Mouse (Mus musculus): ENCODE results near the gene Hbp1.

The Hbp1 gene

DNA sequence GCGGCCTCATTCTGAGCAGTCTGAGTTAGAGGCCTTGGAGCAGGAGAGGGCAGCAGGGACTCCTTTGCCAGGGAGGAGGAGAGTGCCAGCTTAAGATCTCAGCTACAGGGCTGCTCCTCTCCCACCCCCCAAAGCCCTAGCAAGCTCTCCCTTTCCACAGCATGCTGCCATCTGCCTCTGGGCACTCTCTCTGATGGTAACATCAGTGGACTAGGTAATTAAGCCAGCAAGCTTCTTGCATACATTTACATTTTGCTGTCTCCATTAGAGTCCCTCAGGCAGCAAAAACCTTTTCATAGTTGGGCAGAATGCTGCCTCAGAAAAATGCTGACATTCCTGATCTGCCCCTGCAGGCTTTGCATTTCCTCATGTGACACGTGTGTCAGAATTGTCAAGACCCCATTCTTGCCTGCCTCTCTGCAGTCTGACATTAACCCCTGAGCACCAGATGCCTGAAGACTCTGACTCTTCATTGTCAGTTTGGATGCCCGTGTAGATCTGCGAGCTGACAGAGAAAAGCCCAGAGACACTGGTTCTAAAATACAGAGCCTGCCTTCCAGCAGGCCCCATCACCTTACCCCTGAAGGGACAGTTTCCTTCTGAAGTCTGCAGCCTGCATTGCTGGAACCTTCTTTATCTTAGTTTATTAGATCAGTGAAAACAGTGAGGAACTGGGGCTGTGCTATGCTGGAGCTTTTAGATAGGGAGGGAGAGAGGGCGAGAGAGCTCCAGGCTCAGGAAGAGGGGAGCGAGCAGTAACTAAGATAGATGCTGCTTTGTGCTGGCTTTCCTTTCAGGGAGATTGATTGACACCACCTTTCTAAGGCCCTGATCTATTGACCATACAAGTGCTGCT is 44.4 kb downstream of the Hbp1 start:
- DNase-seq (ENCODE audit: low spot score) = no peak

DNA sequence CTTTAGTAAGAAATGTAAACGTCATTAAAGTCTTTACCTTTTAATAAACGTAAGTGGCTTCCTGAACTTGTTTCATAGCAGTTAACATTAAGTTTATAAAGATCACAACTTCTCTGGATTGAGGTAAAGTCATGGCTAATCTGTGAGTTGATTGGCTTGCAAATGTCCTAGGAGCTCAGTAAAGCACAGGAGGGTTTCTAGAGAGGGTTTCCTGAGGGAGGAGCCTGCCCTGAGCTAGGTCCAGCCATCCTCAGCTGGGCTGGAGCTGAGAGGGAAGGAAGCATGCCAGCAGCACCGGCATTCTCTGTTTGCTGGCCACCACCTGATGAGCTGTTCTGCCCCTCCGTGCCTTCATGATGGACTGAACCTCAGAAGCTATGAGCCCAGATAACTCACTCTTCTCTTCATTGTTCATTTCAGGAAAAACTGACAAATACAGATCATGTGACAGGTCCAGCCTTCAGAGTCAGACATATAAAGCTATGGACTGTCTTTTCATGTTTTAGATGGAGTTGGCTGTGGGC is 49.9 kb downstream of the Hbp1 start:
- no peak for DNase-seq (ENCODE audit: low spot score)

DNA sequence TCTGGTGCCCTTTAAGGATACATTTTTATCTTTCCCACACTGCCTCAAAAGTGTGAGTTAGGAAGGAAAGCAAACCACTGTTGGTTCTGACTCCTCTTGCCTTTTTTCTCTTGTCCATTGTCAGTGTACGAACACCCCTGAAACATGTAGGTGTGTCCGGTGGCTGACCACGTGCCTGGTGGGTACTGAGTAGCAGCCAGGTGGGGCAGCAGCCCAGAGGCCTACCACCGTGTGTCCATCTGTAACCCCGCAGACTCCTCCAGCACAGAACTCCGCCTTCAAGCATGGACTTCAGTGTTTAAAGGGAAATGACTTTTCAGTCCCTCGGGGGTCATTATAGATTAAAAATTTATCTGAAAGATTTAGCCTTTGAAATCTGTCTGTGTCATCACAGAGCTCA is 52.9 kb downstream of the Hbp1 start:
- DNase-seq (ENCODE audit: low spot score) = no peak

DNA sequence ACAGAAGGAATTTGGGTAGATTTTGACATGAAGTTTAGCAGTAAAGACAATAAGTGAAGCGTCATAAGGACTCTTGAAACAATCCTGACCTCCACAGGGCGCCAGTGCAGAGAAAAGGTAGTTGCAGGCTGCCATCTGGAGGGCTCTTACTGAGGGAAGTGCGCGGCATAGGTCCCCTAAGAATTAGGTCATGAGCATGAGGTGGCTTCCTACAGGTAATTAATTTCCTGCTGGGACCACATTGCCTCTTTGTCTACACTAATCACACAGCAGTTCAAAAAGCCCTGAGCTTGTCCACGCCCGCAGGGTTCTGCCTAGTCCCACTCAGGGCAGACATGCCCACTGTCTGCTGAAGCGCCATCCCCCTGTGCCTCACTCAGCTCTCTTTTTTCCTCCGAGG is 53.3 kb downstream of the Hbp1 start:
- DNase-seq (ENCODE audit: low spot score) = no peak

DNA sequence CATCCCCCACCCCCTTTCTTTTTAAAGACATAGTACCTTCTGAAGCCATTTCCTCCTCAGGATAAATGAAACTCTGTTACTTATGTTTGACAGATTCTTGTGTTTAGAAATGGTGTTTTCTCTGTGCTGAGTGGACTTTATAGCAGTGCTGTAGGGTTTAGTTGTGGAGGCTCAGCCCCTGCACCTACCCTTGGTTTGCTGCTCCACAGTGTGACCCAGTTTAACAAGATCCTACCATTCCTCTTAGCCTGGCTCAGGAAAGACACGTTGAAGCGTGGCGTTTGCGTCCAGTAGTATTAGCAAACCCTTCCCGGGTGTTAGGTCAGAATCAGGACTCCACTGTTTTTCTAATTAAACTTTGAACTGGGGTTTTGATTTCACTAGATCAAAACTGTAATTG is 54.0 kb downstream of the Hbp1 start:
- no peak for DNase-seq (ENCODE audit: low spot score)

DNA sequence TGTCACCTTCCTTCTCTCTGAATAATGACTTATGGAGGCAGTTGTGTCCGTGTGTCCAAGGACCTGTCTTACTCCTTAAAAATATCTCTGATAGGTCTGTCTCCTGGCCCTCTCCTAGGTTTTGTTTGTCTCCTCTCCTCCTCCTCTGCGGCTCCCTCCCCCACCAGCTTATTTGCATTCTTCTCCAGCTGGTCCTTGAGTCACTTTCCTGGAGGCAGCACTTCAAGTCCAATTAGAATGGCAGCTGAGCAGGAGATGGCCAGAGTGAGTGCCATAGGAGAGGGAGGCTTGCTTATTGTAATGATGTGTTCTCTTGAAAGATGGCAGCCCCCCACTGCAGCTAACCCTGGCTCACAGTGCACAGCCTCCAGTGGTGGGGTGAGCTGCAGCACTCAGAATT is 54.4 kb downstream of the Hbp1 start:
- no peak for DNase-seq (ENCODE audit: low spot score)

DNA sequence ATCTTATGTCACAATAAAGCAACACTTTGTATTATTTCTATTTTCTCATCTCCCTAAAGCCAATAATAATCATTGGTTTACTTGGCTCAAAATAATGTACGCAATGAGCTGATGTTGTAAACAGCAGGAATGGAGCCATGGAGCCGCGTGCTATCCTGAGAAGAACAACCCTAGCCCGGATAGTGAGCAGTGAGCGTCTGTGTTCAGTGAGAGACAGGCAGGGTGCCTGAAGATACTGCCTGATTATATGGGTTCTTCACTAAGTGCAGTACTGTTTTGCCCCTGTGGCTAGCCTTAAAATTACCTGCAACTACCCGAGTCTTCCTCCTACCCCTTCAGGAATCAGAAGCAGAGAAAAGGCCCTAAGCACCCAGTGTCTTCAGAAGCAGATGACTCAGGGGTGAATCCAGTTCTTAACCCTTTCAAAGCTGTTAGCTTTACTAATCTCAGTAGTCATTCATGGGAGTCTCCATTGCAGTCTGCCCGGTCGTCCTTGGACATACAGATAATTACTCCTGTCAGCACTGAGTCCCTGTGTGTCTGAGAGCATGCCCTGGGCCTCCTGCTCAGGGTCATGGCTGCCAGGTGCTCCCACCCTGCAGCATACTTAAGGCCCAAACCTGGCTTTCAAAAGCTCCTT is 55.1 kb downstream of the Hbp1 start:
- no peak for DNase-seq (ENCODE audit: low spot score)

DNA sequence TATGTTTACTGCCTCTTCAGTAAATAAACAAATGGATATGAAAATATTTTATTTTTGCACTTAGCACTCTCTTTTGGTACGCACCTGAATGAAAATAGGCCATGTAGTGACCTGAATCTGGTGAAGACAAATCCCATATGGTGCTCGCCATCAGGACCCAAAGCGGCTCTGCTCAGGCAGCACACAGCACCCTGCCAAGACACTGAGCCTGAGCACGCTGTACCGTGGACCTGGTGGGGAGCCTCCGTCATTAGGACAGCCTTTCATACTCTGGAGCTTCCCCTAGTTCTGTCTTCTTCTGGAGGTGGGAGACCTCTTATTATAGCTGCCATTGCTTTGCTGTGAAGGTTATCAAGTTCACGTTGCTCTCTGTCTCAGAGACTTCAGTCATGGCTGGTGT is 57.6 kb downstream of the Hbp1 start:
- no peak for DNase-seq (ENCODE audit: low spot score)

DNA sequence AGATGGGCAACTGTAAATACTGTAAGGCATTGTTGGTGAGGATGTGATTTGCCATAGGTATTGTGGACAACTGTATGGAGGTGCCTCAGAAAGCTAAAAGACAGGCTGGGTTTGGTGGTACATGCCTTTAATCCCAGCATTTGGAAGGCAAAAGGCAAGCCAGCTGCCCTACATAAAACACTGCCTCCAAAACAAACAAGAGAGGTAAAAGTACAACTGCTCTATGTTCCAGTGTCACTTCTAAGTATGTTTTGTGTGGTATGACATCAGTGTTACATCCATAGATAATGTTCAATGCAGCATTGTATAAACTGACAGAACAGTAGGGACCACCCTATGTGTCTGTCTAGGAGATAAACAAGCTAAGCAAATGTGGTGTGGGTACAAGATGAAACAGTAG is 58.3 kb downstream of the Hbp1 start:
- no peak for DNase-seq (ENCODE audit: low spot score)

DNA sequence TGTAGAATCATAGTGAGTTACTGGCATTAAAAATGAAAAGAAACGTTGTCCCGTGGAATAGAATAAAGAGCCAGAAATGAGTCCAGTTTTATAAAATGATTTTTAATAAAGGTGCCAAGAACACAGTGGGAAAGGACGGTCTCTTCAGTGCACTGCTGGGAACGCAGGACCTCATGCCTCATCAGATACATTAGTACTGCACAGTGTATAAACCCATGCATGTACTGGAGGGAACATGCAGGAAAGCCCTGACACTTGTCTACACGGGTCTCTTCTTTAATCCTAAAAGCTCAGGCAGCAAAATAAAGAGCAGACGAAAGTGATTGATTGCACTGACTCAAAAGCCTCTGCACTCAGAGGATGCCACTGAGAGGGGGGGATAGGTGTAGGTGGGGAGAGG is 59.6 kb downstream of the Hbp1 start:
- no peak for DNase-seq (ENCODE audit: low spot score)

DNA sequence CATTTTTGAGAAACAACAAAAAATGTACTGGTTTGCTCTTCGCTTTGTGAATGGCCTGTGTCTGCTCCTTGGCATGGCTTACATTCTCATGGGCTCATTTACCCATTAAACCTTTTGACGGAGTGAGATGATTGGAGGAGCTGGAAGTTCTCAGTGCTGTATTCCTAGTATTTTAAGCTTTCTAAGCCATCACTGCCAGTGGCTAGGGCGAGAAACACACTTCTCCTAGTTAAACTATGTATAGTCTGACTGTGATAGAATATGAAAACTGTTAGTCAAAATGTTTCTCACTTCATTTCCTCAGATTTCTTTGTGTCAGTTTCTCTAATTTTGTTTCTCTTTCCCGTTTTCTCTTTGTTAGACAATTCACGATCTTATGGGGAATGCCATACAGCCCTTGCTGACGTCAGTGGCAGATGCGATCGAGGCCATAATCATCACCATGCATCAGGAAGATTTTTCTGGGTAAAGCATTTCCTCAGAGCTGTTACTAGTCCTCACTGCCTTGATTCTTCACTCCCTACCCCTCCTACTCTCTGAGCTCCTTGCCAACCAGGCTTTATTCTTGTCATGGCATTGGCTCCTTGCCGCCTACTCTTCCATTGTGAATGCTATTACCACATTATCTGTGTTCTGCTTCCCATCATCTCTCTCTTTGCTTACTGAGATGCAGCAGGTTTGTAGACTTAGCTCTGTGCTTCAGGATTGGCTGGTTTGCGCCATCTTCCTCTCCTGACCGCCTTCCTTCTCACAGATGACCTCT is 64.3 kb downstream of the Hbp1 start:
- DNase-seq (ENCODE audit: low spot score) = no peak

DNA sequence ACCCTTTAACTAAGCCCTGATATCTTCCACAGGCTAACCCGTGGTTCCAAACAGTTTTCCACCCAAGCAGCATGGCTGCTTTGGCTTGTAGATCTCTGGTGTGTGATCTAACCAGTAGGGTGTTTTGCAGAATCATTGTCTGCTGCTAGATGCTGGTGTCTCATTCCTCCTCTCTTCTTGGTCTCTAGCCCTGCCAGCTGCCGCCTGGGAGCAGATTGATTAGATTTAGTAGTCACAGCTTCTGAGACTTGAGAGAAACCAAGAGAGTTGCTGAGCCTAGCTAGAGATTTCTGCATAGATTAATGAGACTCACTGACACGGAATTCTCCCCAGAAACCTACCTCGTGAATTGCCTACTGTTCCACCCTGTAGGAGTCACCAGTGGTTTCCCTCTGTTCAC is 65.3 kb downstream of the Hbp1 start:
- no peak for DNase-seq (ENCODE audit: low spot score)

DNA sequence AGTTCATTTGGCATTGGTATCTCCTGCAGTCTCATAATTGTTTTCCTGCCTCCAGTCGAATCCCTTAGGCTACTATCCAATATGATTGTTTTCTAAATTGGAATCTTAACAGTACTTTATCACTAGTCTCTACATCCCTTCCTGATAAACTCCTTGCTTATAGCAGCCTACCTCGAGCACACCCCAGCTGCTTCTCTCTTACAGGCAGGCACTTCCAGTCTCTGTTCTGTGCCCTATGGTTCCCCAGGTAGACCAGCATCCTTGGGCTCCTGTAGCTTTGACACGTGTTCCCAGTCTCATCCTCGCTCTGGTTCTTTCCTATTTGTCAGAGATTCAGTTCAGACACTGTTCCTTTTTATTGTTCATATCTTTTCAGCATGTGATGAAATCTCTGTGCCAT is 66.0 kb downstream of the Hbp1 start:
- DNase-seq (ENCODE audit: low spot score) = no peak

DNA sequence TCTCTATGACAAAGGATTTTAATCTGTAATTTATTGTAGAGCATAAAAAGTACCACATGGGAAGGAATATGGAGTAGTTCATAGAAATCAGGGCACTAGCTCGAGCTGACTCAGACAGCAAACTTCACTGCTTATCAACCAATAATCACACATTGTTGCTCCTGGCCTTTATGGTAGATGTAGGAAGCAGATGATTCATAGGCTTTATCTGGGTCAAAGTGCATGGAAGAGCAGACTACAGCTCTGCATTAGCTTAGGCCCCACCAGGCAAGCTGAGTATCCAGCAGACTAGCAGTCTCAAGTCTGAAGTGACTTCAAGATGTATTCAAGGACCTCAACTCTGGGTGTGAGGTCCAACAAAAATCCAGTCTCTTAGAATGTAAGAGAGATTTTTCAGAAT is 67.6 kb downstream of the Hbp1 start:
- no peak for DNase-seq (ENCODE audit: low spot score)

DNA sequence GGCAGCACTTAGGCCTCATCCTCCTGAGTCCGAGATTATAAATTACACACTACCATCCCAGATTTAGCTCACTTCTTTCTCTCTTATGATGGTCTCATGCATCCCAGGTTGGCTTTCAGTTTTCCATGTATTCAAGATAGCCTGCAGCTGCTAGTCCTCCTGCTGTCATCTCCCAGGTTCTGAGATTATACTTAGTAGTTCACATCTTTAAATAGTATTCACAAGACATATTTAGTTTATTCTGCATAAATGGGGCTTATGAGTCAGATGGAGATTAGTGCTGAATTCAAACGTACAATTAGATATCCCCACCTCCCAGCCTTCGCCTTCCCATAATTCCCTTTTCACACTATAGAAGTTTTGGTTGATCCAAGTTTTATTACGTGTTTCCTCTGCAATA is 73.6 kb downstream of the Hbp1 start:
- DNase-seq (ENCODE audit: low spot score) = no peak

Data from ovary, postnatal 14 days (tissue).